8 mouse cellular contexts compared by ENCODE assay signal in the genomic region with DNA sequence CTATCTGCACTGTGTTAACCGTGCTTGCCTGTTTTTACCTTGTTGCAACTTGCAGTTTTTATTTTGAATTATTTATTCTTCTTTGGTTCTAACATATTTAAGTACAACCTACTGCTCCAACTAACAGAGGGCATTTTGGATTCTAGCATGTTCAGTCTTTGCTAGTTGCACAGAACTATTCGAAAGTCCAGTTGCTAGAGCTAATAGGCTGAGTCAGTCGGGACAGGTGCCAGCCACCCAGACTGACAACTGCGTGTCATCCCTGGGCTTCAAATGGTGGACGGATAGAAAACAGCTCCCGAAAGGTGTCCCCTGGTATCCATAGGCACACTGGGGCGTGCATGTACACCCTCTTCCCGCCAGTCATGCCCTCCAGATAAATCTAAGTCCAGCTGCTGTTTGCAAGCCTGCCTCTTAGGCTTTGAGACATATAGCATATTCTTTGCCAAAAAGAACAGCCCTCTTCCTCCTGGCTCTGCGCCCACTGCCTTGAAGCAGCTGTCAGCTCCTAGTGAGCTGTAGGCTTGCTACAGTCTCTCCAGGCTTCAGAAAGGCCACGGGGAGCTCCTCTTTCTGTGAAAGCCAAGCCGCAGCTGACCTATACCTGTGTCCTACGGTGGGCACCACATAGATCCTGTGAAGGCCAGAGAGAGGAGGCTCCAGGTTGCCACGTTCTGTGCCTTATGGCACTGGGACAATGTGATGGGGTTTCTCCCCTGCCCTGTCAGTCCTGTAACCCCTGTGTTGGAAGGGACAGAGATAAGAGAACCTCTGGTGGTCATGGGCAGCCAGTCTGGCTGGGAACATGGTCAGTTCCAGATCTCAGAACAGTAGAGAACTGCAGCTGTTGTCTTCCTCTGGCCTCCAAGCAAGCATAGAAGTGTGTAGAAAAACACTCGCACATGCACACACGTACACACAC.
DNase-seq lines count a peak whose midpoint lies in the region; ATAC-seq lines count a peak whose summit lies in the region.

No protein-coding gene starts in this region.

- H3K27me3 ChIP-seq in embryonic facial prominence, embryonic 14.5 days (replicated peaks; ENCODE audit: control insufficient read depth, insufficient read depth, low read length): no peaks in the 10 kb centered on the region
- H3K27me3 ChIP-seq in embryonic facial prominence, embryonic 10.5 days (replicated peaks; ENCODE audit: low read depth, poor library complexity, severe bottlenecking): no peaks in the 10 kb centered on the region
- no peaks in the 10 kb centered on the region for H3K27me3 ChIP-seq in midbrain, embryonic 14.5 days (ENCODE audit: control insufficient read depth, insufficient read depth, low read length)
- no peaks in the 10 kb centered on the region for H3K27me3 ChIP-seq in midbrain, embryonic 15.5 days (replicated peaks)

- H3K36me3 ChIP-seq in embryonic facial prominence, embryonic 14.5 days (ENCODE audit: control insufficient read depth, insufficient read depth, low read length): no peaks in the 10 kb centered on the region
- no peaks in the 10 kb centered on the region for H3K36me3 ChIP-seq in embryonic facial prominence, embryonic 10.5 days (replicated peaks)
- H3K36me3 ChIP-seq in midbrain, embryonic 14.5 days (ENCODE audit: control insufficient read depth, insufficient read depth, low read length): no peaks in the 10 kb centered on the region
- no peaks in the 10 kb centered on the region for H3K36me3 ChIP-seq in midbrain, embryonic 15.5 days (replicated peaks)

- 78% methylated on average over 15 of the region's 15 CpGs for WGBS in embryonic facial prominence, embryonic 14.5 days
- whole genome bisulfite sequencing in embryonic facial prominence, embryonic 10.5 days: 88% methylated on average over 15 of the region's 15 CpGs
- WGBS in midbrain, embryonic 14.5 days: 89% methylated on average over 15 of the region's 15 CpGs
- 83% methylated on average over 15 of the region's 15 CpGs for WGBS in midbrain, embryonic 15.5 days

- DNase-seq in embryonic facial prominence, embryonic 14.5 days (ENCODE audit: low spot score): peak; percentile 91
- no peak for DNase-seq in embryonic facial prominence, embryonic 10.5 days (ENCODE audit: low spot score)
- peak; percentile 47 for DNase-seq in midbrain, embryonic 14.5 days
- peak; percentile 61 for DNase-seq in kidney, postnatal 14 days
- DNase-seq in lung, postnatal 36 days: peak; percentile 19
- DNase-seq in spleen, postnatal 14 days (ENCODE audit: low spot score in 2 of 2): no peak
- DNase-seq in thymus, postnatal 4 days: no peak

- H3K4me1 ChIP-seq in embryonic facial prominence, embryonic 14.5 days (ENCODE audit: control insufficient read depth, insufficient read depth, low read length): 0 out of 2 replicates have a peak, but pooled peaks cover 5% of the 10 kb centered on the region
- no peaks in the 10 kb centered on the region for H3K4me1 ChIP-seq in embryonic facial prominence, embryonic 10.5 days
- H3K4me1 ChIP-seq in midbrain, embryonic 14.5 days (ENCODE audit: control insufficient read depth, insufficient read depth, low read length): no peaks in the 10 kb centered on the region
- H3K4me1 ChIP-seq in midbrain, embryonic 15.5 days: no peaks in the 10 kb centered on the region; the same call in 1 of the 2 replicates

- peak; percentile 63 for ATAC-seq in embryonic facial prominence, embryonic 14.5 days (ENCODE audit: low read depth)
- no peak for ATAC-seq in midbrain, embryonic 14.5 days (ENCODE audit: low FRiP score, low TSS enrichment)
- ATAC-seq in midbrain, embryonic 15.5 days (replicated peaks): no peak

- H3K9ac ChIP-seq in embryonic facial prominence, embryonic 14.5 days (ENCODE audit: low read depth, low read length): no peak overlapping the region
- H3K9ac ChIP-seq in midbrain, embryonic 14.5 days (replicated peaks; ENCODE audit: low read length): no peak overlapping the region
- H3K9ac ChIP-seq in midbrain, embryonic 15.5 days: no peak overlapping the region

- H3K9me3 ChIP-seq in embryonic facial prominence, embryonic 14.5 days (ENCODE audit: control insufficient read depth, low read length): no peaks in the 10 kb centered on the region
- H3K9me3 ChIP-seq in embryonic facial prominence, embryonic 10.5 days: no peaks in the 10 kb centered on the region
- H3K9me3 ChIP-seq in midbrain, embryonic 14.5 days (ENCODE audit: control insufficient read depth, low read length): no peaks in the 10 kb centered on the region
- H3K9me3 ChIP-seq in midbrain, embryonic 15.5 days: no peaks in the 10 kb centered on the region

- H3K4me2 ChIP-seq in embryonic facial prominence, embryonic 14.5 days (ENCODE audit: low read depth, low read length): no peak overlapping the region
- no peak overlapping the region for H3K4me2 ChIP-seq in midbrain, embryonic 14.5 days (ENCODE audit: low read length)
- H3K4me2 ChIP-seq in midbrain, embryonic 15.5 days: no peak overlapping the region

- H3K27ac ChIP-seq in embryonic facial prominence, embryonic 14.5 days (replicated peaks; ENCODE audit: low read depth, low read length): no peak overlapping the region
- H3K27ac ChIP-seq in embryonic facial prominence, embryonic 10.5 days (replicated peaks): no peak overlapping the region
- no peak overlapping the region for H3K27ac ChIP-seq in midbrain, embryonic 14.5 days (replicated peaks; ENCODE audit: low read depth, low read length)
- no peak overlapping the region for H3K27ac ChIP-seq in midbrain, embryonic 15.5 days

- no peak overlapping the region for H3K4me3 ChIP-seq in embryonic facial prominence, embryonic 14.5 days (ENCODE audit: low read depth, low read length)
- no peak overlapping the region for H3K4me3 ChIP-seq in embryonic facial prominence, embryonic 10.5 days
- no peak overlapping the region for H3K4me3 ChIP-seq in midbrain, embryonic 14.5 days (replicated peaks; ENCODE audit: low read depth, low read length)
- H3K4me3 ChIP-seq in midbrain, embryonic 15.5 days: no peak overlapping the region

Comparison
In these comparisons a context has a peak if more than half of its experiments do, and no peak if none do; other contexts are left out.
1. DNase-seq: peak in embryonic facial prominence, embryonic 14.5 days (single experiment), midbrain, embryonic 14.5 days (single experiment), kidney, postnatal 14 days (single experiment) and lung, postnatal 36 days (single experiment); none in embryonic facial prominence, embryonic 10.5 days (single experiment), spleen, postnatal 14 days (0 of 2) and thymus, postnatal 4 days (single experiment).